15 mouse cellular contexts compared by ENCODE assay signal in the genomic region with DNA sequence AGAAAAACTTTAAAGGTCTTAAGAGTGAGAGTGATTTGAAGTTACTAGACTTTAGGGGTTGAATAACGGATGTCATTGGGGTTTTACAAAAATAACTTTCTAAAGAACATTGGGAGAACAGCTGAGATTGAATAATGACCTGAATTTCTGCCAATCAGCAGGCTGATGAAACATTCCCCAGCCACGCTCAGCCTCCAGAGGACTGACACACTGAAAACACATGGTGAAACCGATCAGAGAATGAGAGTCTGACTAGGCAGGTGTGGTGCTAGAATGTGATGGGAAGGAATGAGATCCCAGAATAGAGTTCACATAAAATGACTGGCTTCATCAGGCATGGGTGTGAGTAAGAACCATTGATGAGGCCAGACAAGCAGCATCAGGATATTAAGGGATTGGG.
DNase-seq lines count a peak whose midpoint lies in the region; ATAC-seq and TF ChIP-seq lines count a peak whose summit lies in the region.
"Had no signal": no experiment of that assay in that cellular context is flagged by ENCODE, and none has a peak within 500 bp of the region (broad histone marks: within the 10 kb centered on the region; RNA-seq: fewer than 3 reads in every experiment).

No protein-coding gene starts in this region.

- H3K27ac ChIP-seq in limb, embryonic 13.5 days: no peak overlapping the region
- no peak overlapping the region for H3K27ac ChIP-seq in limb, embryonic 10.5 days
- no peak overlapping the region for H3K27ac ChIP-seq in hindbrain, embryonic 10.5 days
- H3K27ac ChIP-seq: embryonic facial prominence, embryonic 13.5 days; stomach, embryonic 15.5 days had no signal

- H3K4me2 ChIP-seq in limb, embryonic 13.5 days (replicated peaks): no peak overlapping the region
- peak overlapping the region; percentile 21 for H3K4me2 ChIP-seq in myocyte (ENCODE audit: low read depth)
- H3K4me2 ChIP-seq: embryonic facial prominence, embryonic 13.5 days; lung, embryonic 14.5 days; stomach, embryonic 15.5 days had no signal

- H3K9me3 ChIP-seq in limb, embryonic 13.5 days: no peaks in the 10 kb centered on the region
- no peaks in the 10 kb centered on the region for H3K9me3 ChIP-seq in limb, embryonic 10.5 days (replicated peaks)
- H3K9me3 ChIP-seq in hindbrain, embryonic 10.5 days: no peaks in the 10 kb centered on the region
- H3K9me3 ChIP-seq: embryonic facial prominence, embryonic 13.5 days; stomach, embryonic 15.5 days had no signal

- H3ac ChIP-seq in myocyte (ENCODE audit: control insufficient read depth, insufficient read length): no peak overlapping the region

- no peaks in the 10 kb centered on the region for H3K36me3 ChIP-seq in limb, embryonic 13.5 days
- no peaks in the 10 kb centered on the region for H3K36me3 ChIP-seq in limb, embryonic 10.5 days
- H3K36me3 ChIP-seq in myocyte (ENCODE audit: control insufficient read depth, insufficient read depth): no peaks in the 10 kb centered on the region
- no peaks in the 10 kb centered on the region for H3K36me3 ChIP-seq in hindbrain, embryonic 10.5 days
- H3K36me3 ChIP-seq: embryonic facial prominence, embryonic 13.5 days; stomach, embryonic 15.5 days had no signal

- H3K27me3 ChIP-seq in limb, embryonic 13.5 days: no peaks in the 10 kb centered on the region
- H3K27me3 ChIP-seq in limb, embryonic 10.5 days (ENCODE audit: low read depth, poor library complexity, severe bottlenecking): no peaks in the 10 kb centered on the region
- no peaks in the 10 kb centered on the region for H3K27me3 ChIP-seq in myocyte (ENCODE audit: control insufficient read depth, insufficient read depth, insufficient read length)
- no peaks in the 10 kb centered on the region for H3K27me3 ChIP-seq in hindbrain, embryonic 10.5 days (ENCODE audit: insufficient read depth, poor library complexity, severe bottlenecking)
- H3K27me3 ChIP-seq: embryonic facial prominence, embryonic 13.5 days; stomach, embryonic 15.5 days had no signal

- H3K79me2 ChIP-seq in myocyte (ENCODE audit: control insufficient read depth, insufficient read depth): no peaks in the 10 kb centered on the region

- 53% methylated on average over 3 of the region's 3 CpGs for WGBS in limb, embryonic 13.5 days
- WGBS in limb, embryonic 10.5 days: 89% methylated on average over 3 of the region's 3 CpGs
- WGBS in hindbrain, embryonic 10.5 days: 84% methylated on average over 3 of the region's 3 CpGs

- no peak for TF ChIP-seq POLR2A in myocyte (IDR thresholded peaks at IDR 0.05; ENCODE audit: insufficient read length, low read depth)

- H3K4me1 ChIP-seq in limb, embryonic 13.5 days: no peaks in the 10 kb centered on the region
- no peaks in the 10 kb centered on the region for H3K4me1 ChIP-seq in limb, embryonic 10.5 days
- H3K4me1 ChIP-seq in hindbrain, embryonic 10.5 days (replicated peaks): no peaks in the 10 kb centered on the region
- H3K4me1 ChIP-seq: embryonic facial prominence, embryonic 13.5 days; stomach, embryonic 15.5 days had no signal

- DNase-seq in adrenal gland, postnatal 10 days: peak; percentile 30
- no peak for DNase-seq in adrenal gland, adult 18-20 months (ENCODE audit: low spot score in 2 of 2)
- no peak for DNase-seq in limb, embryonic 10.5 days (ENCODE audit: low spot score)
- peak; percentile 18 to 31 for DNase-seq in gastrocnemius, adult 8-10 months (ENCODE audit: low spot score in 2 of 2)
- no peak for DNase-seq in hindbrain, embryonic 10.5 days (ENCODE audit: low spot score)
- no peak for DNase-seq in testis, postnatal 10 days (ENCODE audit: low spot score)
- DNase-seq: B cell, adult 2 months; left cerebral cortex, postnatal 4 days; lung, embryonic 14.5 days; right cerebral cortex, postnatal 14 days had no signal

- H3K9ac ChIP-seq in limb, embryonic 13.5 days: no peak overlapping the region
- H3K9ac ChIP-seq: embryonic facial prominence, embryonic 13.5 days; lung, embryonic 14.5 days; stomach, embryonic 15.5 days had no signal

- no peak overlapping the region for H3K4me3 ChIP-seq in limb, embryonic 13.5 days
- no peak overlapping the region for H3K4me3 ChIP-seq in limb, embryonic 10.5 days
- H3K4me3 ChIP-seq in myocyte: no peak overlapping the region
- H3K4me3 ChIP-seq in hindbrain, embryonic 10.5 days: no peak overlapping the region
- H3K4me3 ChIP-seq: embryonic facial prominence, embryonic 13.5 days; stomach, embryonic 15.5 days had no signal

- peak; percentile 69 for ATAC-seq in limb, embryonic 13.5 days (ENCODE audit: low FRiP score, low read depth)
- ATAC-seq: midbrain, embryonic 16.5 days had no signal

TF ChIP-seq in myocyte, 11 proteins besides CTCF, POLR2A, EP300 and RAD21:
- peak; percentile 83 for TF ChIP-seq TCF12 (IDR thresholded peaks at IDR 0.05; ENCODE audit: insufficient read depth, poor library complexity, severe bottlenecking)
- TF ChIP-seq SRF (IDR thresholded peaks at IDR 0.05; ENCODE audit: control insufficient read depth, insufficient read length, low read depth): no peak
- peak in 2 of 3 experiments; percentile 83 to 90 for TF ChIP-seq MYOG (IDR thresholded peaks at IDR 0.05; ENCODE audit: control insufficient read depth in 1 of 3, insufficient read depth in 1 of 3, insufficient read length in 2 of 3, low read depth in 2 of 3)
- no peak for TF ChIP-seq POLR2AphosphoS2 (IDR thresholded peaks at IDR 0.05; ENCODE audit: insufficient read length, low read depth)
- TF ChIP-seq TCF3 (IDR thresholded peaks at IDR 0.05; ENCODE audit: insufficient read length, low read depth): peak; percentile 7
- TF ChIP-seq E2F4 (IDR thresholded peaks at IDR 0.05; ENCODE audit: insufficient read depth): no peak
- no peak for TF ChIP-seq USF1 (IDR thresholded peaks at IDR 0.05; ENCODE audit: low read depth)
- no peak for TF ChIP-seq REST (IDR thresholded peaks at IDR 0.05; ENCODE audit: insufficient read depth, insufficient read length)
- peak; percentile 87 for TF ChIP-seq MAX (IDR thresholded peaks at IDR 0.05; ENCODE audit: low read depth)
- TF ChIP-seq MYOD1 (IDR thresholded peaks at IDR 0.05; ENCODE audit: control insufficient read depth in 1 of 3, insufficient read length in 2 of 3, low read depth in 2 of 3): peak in 2 of 3 experiments; percentile 94 to 95
- peak; percentile 79 for TF ChIP-seq CEBPB (IDR thresholded peaks at IDR 0.05; ENCODE audit: insufficient read depth, poor library complexity, severe bottlenecking)

Comparison
In these comparisons a context has a peak if more than half of its experiments do, and no peak if none do; other contexts are left out.
1. DNase-seq: peak in adrenal gland, postnatal 10 days (single experiment) and gastrocnemius, adult 8-10 months (2 of 2); none in adrenal gland, adult 18-20 months (0 of 2), limb, embryonic 10.5 days (single experiment), hindbrain, embryonic 10.5 days (single experiment) and testis, postnatal 10 days (single experiment).